Mouse (Mus musculus) stomach, postnatal 0 days (tissue): Measurements from ENCODE around the gene Ndufa8.

Experiments used
- CTCF ChIP-seq: IDR thresholded peaks from 2 replicates; pipeline ENCODE4 v1.5.1; 2016; ENCODE audit warnings: antibody characterized with exemption, low read depth, mild to moderate bottlenecking, moderate library complexity
- EP300 ChIP-seq: optimal IDR thresholded peaks from 2 replicates; pipeline ENCODE3; 2016; ENCODE audit warnings: antibody characterized with exemption

GRCm38 (mm10) chr2:36048164-36048563 is 1.0 kb downstream of the Ndufa8 start:
- no peak for TF ChIP-seq CTCF
- no peak for TF ChIP-seq EP300
